Mouse (Mus musculus) neural tube, embryonic 12.5 days (tissue): ENCODE measurements around the gene C2. TPM values are rescaled to one million over a fixed set of nuclear protein-coding genes. Genes with fewer than 3 reads are reported as not detected.

Source experiments
- ATAC-seq: fragments of 200-750 bp; cut with Nextera tagmentation; 2 replicates; pipeline ENCODE4 v1.8.0; 2017; ENCODE audit warnings: low read depth, mild to moderate bottlenecking, moderate TSS enrichment, moderate library complexity; ENCODE audit not compliant: low FRiP score
- H3K27ac ChIP-seq: fragments of 300-500 bp; sonication (generic); 2 replicates; pipeline ENCODE4 v1.5.1; 2016
- H3K27me3 ChIP-seq: fragments of 300-500 bp; sonication (generic); replicated peaks from 2 replicates; pipeline ENCODE4 v1.6.1; 2016; ENCODE audit warnings: mild to moderate bottlenecking
- H3K36me3 ChIP-seq: fragments of 300-500 bp; sonication (generic); 2 replicates; pipeline ENCODE4 v1.6.1; 2016; ENCODE audit warnings: mild to moderate bottlenecking
- H3K4me1 ChIP-seq: fragments of 300-500 bp; sonication (generic); 2 replicates; pipeline ENCODE4 v1.6.1; 2016
- H3K4me2 ChIP-seq: fragments of 300-500 bp; sonication (generic); replicated peaks from 2 replicates; pipeline ENCODE4 v1.6.1; 2016; ENCODE audit warnings: mild to moderate bottlenecking
- H3K4me3 ChIP-seq: fragments of 300-500 bp; sonication (generic); 2 replicates; pipeline ENCODE4 v1.5.1; 2016
- H3K9ac ChIP-seq: fragments of 300-500 bp; sonication (generic); 2 replicates; pipeline ENCODE4 v1.6.1; 2016; ENCODE audit warnings: mild to moderate bottlenecking
- H3K9me3 ChIP-seq: fragments of 300-500 bp; sonication (generic); 2 replicates; pipeline ENCODE4 v1.6.1; 2016; ENCODE audit warnings: mild to moderate bottlenecking
- WGBS: fragments of 180-500 bp; shearing (Covaris S2); methylation state at CpG from one replicate; pipeline ENCODE4 v1.1.7; 2016; 5-methylcytosine and 5-hydroxymethylcytosine counted together
- polyA plus RNA-seq: library from polyadenylated mRNA; unstranded; fragments of >200 nt; fragmentation: Nextera tagmentation; extraction: Ambion mirVana; gene quantifications from 2 replicates; pipeline ENCODE4 v1.2.1, GENCODE M21; 2016

C2 gene
- polyA plus RNA-seq, 1 experiment from 2014 or later = 1.5 TPM

GRCm38 (mm10) chr17:34891377-34891776, 6.7 kb downstream of the C2 start:
- Histone ChIP-seq H3K9me3 (no peaks in the 10 kb centered on the region), H3K4me3 (no peak overlapping the region), H3K4me2 (no peak overlapping the region), H3K9ac (no peak overlapping the region), H3K4me1 (peaks cover 21% of the 10 kb centered on the region), H3K36me3 (peaks cover 7% of the 10 kb centered on the region; the same call in 1 of the 2 replicates), H3K27me3 (no peaks in the 10 kb centered on the region), H3K27ac (no peak overlapping the region)
- 95% methylated on average over 2 of the region's 2 CpGs for WGBS
- no peak for ATAC-seq

DNA sequence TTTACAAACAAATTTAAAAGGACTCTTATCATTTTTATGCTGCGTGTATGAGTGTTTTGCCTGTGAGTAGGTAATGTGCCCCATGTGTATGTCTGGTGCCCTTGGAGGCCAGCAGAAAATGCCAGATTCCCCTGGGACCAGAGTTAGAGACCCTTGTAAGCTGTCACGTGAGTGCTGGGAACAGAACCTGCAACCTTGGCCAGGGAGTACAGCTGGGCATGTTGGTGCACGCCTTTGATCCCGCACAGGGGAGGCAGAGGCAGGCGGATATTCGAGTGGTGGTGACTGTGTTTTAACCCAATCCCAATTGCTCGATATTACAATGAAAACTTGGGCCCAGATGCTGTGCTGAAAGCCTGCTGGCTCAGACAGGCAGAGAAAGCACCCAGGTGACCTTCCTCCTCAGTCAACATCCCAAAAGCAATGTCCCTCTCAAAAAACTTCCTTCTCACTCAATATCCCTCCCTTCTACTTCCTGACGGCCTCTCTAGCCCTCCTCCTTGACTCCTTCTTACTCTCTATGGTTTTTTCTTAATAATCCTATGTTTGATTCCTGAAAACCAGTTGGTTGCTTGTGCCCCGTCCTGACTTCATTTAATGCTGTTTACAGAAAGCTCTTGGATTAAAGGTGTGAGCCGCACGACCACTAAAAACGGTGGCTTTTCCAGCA, 7.9 kb downstream of the C2 start:
- Histone ChIP-seq H3K4me1 (peaks cover 10% of the 10 kb centered on the region), H3K4me3 (no peak overlapping the region), H3K27me3 (no peaks in the 10 kb centered on the region), H3K9me3 (no peaks in the 10 kb centered on the region), H3K27ac (no peak overlapping the region), H3K9ac (no peak overlapping the region), H3K36me3 (no peaks in the 10 kb centered on the region), H3K4me2 (no peak overlapping the region)
- no peak for ATAC-seq
- WGBS = 88% methylated on average over 12 of the region's 12 CpGs

DNA sequence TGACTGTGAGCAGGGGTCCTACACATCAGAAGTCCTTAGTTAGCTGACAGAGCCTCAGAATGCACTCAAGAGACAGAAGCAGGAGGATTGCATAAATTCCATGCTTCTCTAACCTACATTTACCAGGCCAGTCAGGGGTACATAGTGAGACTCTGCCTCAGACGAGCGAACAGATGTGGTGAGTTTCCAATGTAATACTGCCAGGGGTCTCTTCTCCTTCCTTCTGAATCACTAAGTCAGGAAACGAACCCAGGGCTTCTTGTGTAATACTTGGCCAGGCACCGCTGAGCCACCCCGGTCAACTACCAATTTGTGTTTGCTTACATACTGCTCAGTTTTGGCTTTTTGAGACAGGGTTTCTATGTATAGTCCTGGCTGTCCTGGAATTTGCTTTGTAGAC, 10.1 kb downstream of the C2 start:
- Histone ChIP-seq H3K4me3 (no peak overlapping the region), H3K27ac (no peak overlapping the region), H3K9ac (no peak overlapping the region), H3K36me3 (no peaks in the 10 kb centered on the region), H3K27me3 (no peaks in the 10 kb centered on the region), H3K4me1 (no peaks in the 10 kb centered on the region), H3K9me3 (no peaks in the 10 kb centered on the region), H3K4me2 (no peak overlapping the region)
- WGBS = 89% methylated on average over 5 of the region's 5 CpGs
- ATAC-seq = no peak

- H3K27me3 ChIP-seq = peaks cover 8% of the 10 kb centered on the region
- H3K9me3 ChIP-seq = no peaks in the 10 kb centered on the region
- no peak overlapping the region for H3K9ac ChIP-seq
- no peak overlapping the region for H3K4me2 ChIP-seq
- H3K4me3 ChIP-seq = no peak overlapping the region
- no peaks in the 10 kb centered on the region for H3K36me3 ChIP-seq
- no peaks in the 10 kb centered on the region for H3K4me1 ChIP-seq
- 84% methylated on average over 3 of the region's 3 CpGs for WGBS
- H3K27ac ChIP-seq = no peak overlapping the region
- ATAC-seq = no peak
Measured at GRCm38 (mm10) chr17:34885615-34886014, 12.4 kb downstream of the C2 start.

GRCm38 (mm10) chr17:34884704-34885103, 13.4 kb downstream of the C2 start:
- peaks cover 8% of the 10 kb centered on the region for H3K27me3 ChIP-seq
- H3K9ac ChIP-seq = no peak overlapping the region
- H3K9me3 ChIP-seq = no peaks in the 10 kb centered on the region
- no peak overlapping the region for H3K27ac ChIP-seq
- no peak for ATAC-seq
- no peaks in the 10 kb centered on the region for H3K4me1 ChIP-seq
- H3K4me2 ChIP-seq = no peak overlapping the region
- H3K4me3 ChIP-seq = no peak overlapping the region
- H3K36me3 ChIP-seq = no peaks in the 10 kb centered on the region
- WGBS = 87% methylated on average over 6 of the region's 6 CpGs

- Histone ChIP-seq H3K36me3 (no peaks in the 10 kb centered on the region), H3K27ac (no peak overlapping the region), H3K4me1 (no peaks in the 10 kb centered on the region), H3K4me2 (no peak overlapping the region), H3K9me3 (no peaks in the 10 kb centered on the region), H3K4me3 (no peak overlapping the region), H3K9ac (no peak overlapping the region), H3K27me3 (peaks cover 8% of the 10 kb centered on the region)
- WGBS = 66% methylated on average over 3 of the region's 3 CpGs
- no peak for ATAC-seq
Measured at GRCm38 (mm10) chr17:34883332-34883731, 14.7 kb downstream of the C2 start.

- Histone ChIP-seq H3K4me3 (no peak within 1 kb of the TSS), H3K4me1 (no peaks in the 10 kb centered on the region), H3K27ac (no peak within 1 kb of the TSS), H3K9ac (0 out of 2 replicates have a peak within 1 kb of the TSS, but pooled peaks have one; percentile 21), H3K9me3 (no peaks in the 10 kb centered on the region), H3K36me3 (no peaks in the 10 kb centered on the region), H3K27me3 (peaks cover 8% of the 10 kb centered on the region), H3K4me2 (peak within 1 kb of the TSS; percentile 37)
- WGBS = 9% methylated on average over 15 of the region's 15 CpGs
- no peak for ATAC-seq
Measured at GRCm38 (mm10) chr17:34881683-34882310, 16.3 kb downstream of the C2 start, which contains the start of gene Gm20547. Gm20547 (minus strand) TSS chr17:34882042.

- Histone ChIP-seq H3K4me1 (no peaks in the 10 kb centered on the region), H3K4me2 (no peak overlapping the region), H3K9ac (no peak overlapping the region), H3K4me3 (no peak overlapping the region), H3K36me3 (no peaks in the 10 kb centered on the region), H3K9me3 (no peaks in the 10 kb centered on the region), H3K27ac (no peak overlapping the region), H3K27me3 (peaks cover 8% of the 10 kb centered on the region)
- no peak for ATAC-seq
Measured at GRCm38 (mm10) chr17:34881166-34881565, 16.9 kb downstream of the C2 start.

- Histone ChIP-seq H3K4me3 (no peak within 1 kb of the TSS), H3K27ac (no peak within 1 kb of the TSS), H3K9ac (no peak within 1 kb of the TSS), H3K36me3 (no peaks in the 10 kb centered on the region), H3K9me3 (no peaks in the 10 kb centered on the region), H3K4me1 (no peaks in the 10 kb centered on the region), H3K27me3 (peaks cover 8% of the 10 kb centered on the region), H3K4me2 (no peak within 1 kb of the TSS)
- ATAC-seq = no peak
- WGBS = 73% methylated on average over 11 of the region's 11 CpGs
Measured at GRCm38 (mm10) chr17:34879336-34879879, 18.7 kb downstream of the C2 start, which contains the start of gene Zbtb12. Zbtb12 (plus strand) TSS chr17:34879483.

DNA sequence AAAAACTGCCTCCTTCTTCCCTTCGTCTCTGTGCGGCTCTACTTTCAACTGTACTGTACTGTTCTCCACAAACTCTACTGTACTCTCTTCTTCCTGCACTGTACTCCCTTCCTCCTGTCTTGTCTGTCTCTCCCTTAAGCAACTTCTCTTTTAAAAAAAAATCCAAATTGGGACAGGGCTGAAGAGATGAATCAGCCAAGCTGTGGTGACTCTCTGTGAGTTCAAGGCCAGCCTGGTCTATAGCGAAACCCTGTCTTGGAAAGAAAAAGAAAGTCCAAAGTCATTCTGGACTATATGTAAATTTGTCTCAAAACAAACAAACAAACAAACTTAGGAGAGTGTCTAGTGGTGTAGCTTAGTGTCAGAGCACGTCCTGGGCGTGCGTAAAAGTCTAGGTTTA, 23.7 kb downstream of the C2 start:
- ATAC-seq = no peak
- Histone ChIP-seq H3K4me2 (no peak overlapping the region), H3K9ac (no peak overlapping the region), H3K36me3 (no peaks in the 10 kb centered on the region), H3K4me1 (no peaks in the 10 kb centered on the region), H3K4me3 (no peak overlapping the region), H3K9me3 (no peaks in the 10 kb centered on the region), H3K27ac (no peak overlapping the region), H3K27me3 (no peaks in the 10 kb centered on the region)
- 94% methylated on average over 6 of the region's 6 CpGs for WGBS

GRCm38 (mm10) chr17:34865981-34866380, 32.1 kb downstream of the C2 start:
- H3K4me2 ChIP-seq = no peak overlapping the region
- H3K9ac ChIP-seq = no peak overlapping the region
- H3K9me3 ChIP-seq = no peaks in the 10 kb centered on the region

DNA sequence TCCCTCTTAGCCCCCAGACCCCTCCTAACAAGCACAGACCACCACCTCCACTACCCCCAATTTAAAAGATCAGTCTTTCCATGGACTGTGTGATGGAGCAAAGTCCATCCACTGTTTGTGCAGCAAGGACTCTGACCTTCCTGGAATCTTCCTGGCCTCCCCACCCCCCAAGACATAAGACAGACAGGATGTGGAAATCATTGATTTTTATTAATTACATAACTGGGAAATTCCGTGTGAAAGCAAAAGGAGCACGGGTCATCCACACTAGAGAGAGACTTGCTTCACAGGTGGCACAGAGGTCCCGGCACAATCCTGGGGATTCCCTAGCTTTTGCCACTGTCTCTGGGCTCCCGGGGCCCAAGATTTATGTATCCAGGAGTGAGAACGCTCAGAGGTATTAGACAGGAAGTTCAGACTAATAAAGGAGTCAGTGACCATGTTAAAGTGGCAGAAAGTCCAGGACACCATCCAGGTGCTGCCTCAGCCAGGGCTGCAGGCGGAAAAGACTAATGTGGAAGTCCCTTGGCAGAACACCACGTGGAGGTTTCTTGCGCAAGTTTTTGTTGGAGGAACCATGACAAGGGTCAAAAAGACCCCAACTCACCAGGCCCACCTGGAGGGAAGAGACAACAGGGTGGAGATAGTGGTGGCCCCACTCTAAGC, 35.5 kb downstream of the C2 start, which contains the start of gene Cfb:
Gene Cfb (minus strand): TSS at position 103 of the 666 bp plus-strand sequence.
- Histone ChIP-seq H3K9me3 (no peaks in the 10 kb centered on the region), H3K27me3 (no peaks in the 10 kb centered on the region), H3K36me3 (0 out of 2 replicates have a peak, but pooled peaks cover 2% of the 10 kb centered on the region), H3K9ac (no peak within 1 kb of the TSS), H3K4me1 (no peaks in the 10 kb centered on the region), H3K4me3 (no peak within 1 kb of the TSS), H3K4me2 (no peak within 1 kb of the TSS), H3K27ac (no peak within 1 kb of the TSS)
- ATAC-seq = no peak
- 73% methylated on average over 8 of the region's 8 CpGs for WGBS

More at GRCm38 (mm10) chr17:34865981-34866380, 32.1 kb downstream of the C2 start:
- ATAC-seq = no peak
- no peaks in the 10 kb centered on the region for H3K4me1 ChIP-seq
- 69% methylated on average over 7 of the region's 7 CpGs for WGBS
- H3K27me3 ChIP-seq = no peaks in the 10 kb centered on the region
- no peaks in the 10 kb centered on the region for H3K36me3 ChIP-seq
- H3K27ac ChIP-seq = no peak overlapping the region
- no peak overlapping the region for H3K4me3 ChIP-seq
